Mouse (Mus musculus) left cerebral cortex, postnatal 10 days (tissue): Measurements from ENCODE around the gene Fam162b. TPM values are rescaled to one million over a fixed set of nuclear protein-coding genes. Genes with fewer than 3 reads are reported as not detected.

Experiments used
- DNase-seq, 2 experiments: peaks; one replicate each; pipeline ENCODE4 v3.0.0; 2021 to 2022; ENCODE audit warnings: low spot score in 2 of 2, mixed read lengths in 1 of 2; ENCODE audit errors: extremely low spot score in 1 of 2
- intact Hi-C: fragments of 180-260 bp; cut with DNase I; formaldehyde crosslinking; loops from one replicate; pipeline ENCODE4 v1.15.1; 2025
- total RNA-seq, 2 experiments: library from RNA; stranded (reverse); gene quantifications; 2 replicates each; pipeline ENCODE4 v1.2.3; 2021

Gene Fam162b
- total RNA-seq: not detected

GRCm38 (mm10) chr10:51590139-51590574 is at the start of gene Fam162b:
TSS of gene Fam162b (minus strand) at chr10:51590517.
- intact Hi-C loops: loop anchor here (5.0 kb wide), 1 partner anchor 187 kb away; no protein-coding TSS in a partner anchor

GRCm38 (mm10) chr10:51631411-51632136 is 41.3 kb upstream of the Fam162b start, which contains the start of gene Gprc6a:
TSS of gene Gprc6a (minus strand) at chr10:51631461.
- intact Hi-C loops: no loop called here
- peak in 1 of 2 experiments; percentile 2 for DNase-seq

More at GRCm38 (mm10) chr10:51590139-51590574, at the start of gene Fam162b:
- no peak for DNase-seq

- no peak for DNase-seq
- intact Hi-C loops: no loop called here
Measured at GRCm38 (mm10) chr10:51621193-51621592, 30.9 kb upstream of the Fam162b start.

GRCm38 (mm10) chr10:51620126-51620525 is 29.8 kb upstream of the Fam162b start:
- no peak for DNase-seq
- intact Hi-C loops: no loop called here

- DNase-seq: no peak
- intact Hi-C loops: no loop called here
Measured at GRCm38 (mm10) chr10:51618538-51618937, 28.2 kb upstream of the Fam162b start.

GRCm38 (mm10) chr10:51614826-51615590 is 24.7 kb upstream of the Fam162b start:
- intact Hi-C loops: no loop called here
- DNase-seq: no peak

GRCm38 (mm10) chr10:51613421-51613820 is 23.1 kb upstream of the Fam162b start:
- intact Hi-C loops: no loop called here
- DNase-seq: no peak

- DNase-seq: no peak
- intact Hi-C loops: no loop called here
Measured at GRCm38 (mm10) chr10:51611969-51612682, 21.8 kb upstream of the Fam162b start.

GRCm38 (mm10) chr10:51609741-51610425 is 19.6 kb upstream of the Fam162b start:
- DNase-seq: no peak
- intact Hi-C loops: no loop called here

GRCm38 (mm10) chr10:51596928-51597635 is 6.8 kb upstream of the Fam162b start:
- DNase-seq: no peak
- intact Hi-C loops: loop anchor here (5.0 kb wide), 1 partner anchor 60 kb away; no protein-coding TSS in a partner anchor

- intact Hi-C loops: loop anchor here (5.0 kb wide), 1 partner anchor 62 kb away; no protein-coding TSS in a partner anchor
Measured at GRCm38 (mm10) chr10:51595001-51595931, 4.9 kb upstream of the Fam162b start.

GRCm38 (mm10) chr10:51591574-51591973 is 1.3 kb upstream of the Fam162b start:
- intact Hi-C loops: loop anchor here (5.0 kb wide), 1 partner anchor 186 kb away; no protein-coding TSS in a partner anchor
- no peak for DNase-seq

More at GRCm38 (mm10) chr10:51595001-51595931, 4.9 kb upstream of the Fam162b start:
- peak in 1 of 2 experiments; percentile 22 for DNase-seq

- intact Hi-C loops: no loop called here
- no peak for DNase-seq
Measured at GRCm38 (mm10) chr10:51584919-51585318, 5.4 kb downstream of the Fam162b start.

GRCm38 (mm10) chr10:51584378-51584777 is 5.9 kb downstream of the Fam162b start:
- intact Hi-C loops: no loop called here
- no peak for DNase-seq

GRCm38 (mm10) chr10:51571225-51571996 is 18.9 kb downstream of the Fam162b start:
- no peak for DNase-seq
- intact Hi-C loops: no loop called here

- intact Hi-C loops: loop anchor here (10.0 kb wide), 1 partner anchor 829 kb away; the partner anchor contains the start of genes Gopc and Nepn
- no peak for DNase-seq
Measured at GRCm38 (mm10) chr10:51556005-51556404, 34.3 kb downstream of the Fam162b start.
